Mouse (Mus musculus) bone marrow macrophage, adult 2 months (primary cell): ENCODE data around the gene Tex36. TPM values are rescaled to one million over a fixed set of nuclear protein-coding genes. Genes with fewer than 3 reads are reported as not detected.

Experiments used
- H3K27ac ChIP-seq: 2 replicates; pipeline ENCODE4 v1.5.1; 2012; ENCODE audit warnings: low read depth, low read length; ENCODE audit not compliant: insufficient read depth
- H3K4me1 ChIP-seq: 2 replicates; pipeline ENCODE4 v1.6.1; 2012; ENCODE audit warnings: low read length; ENCODE audit not compliant: control insufficient read depth, insufficient read depth
- H3K4me3 ChIP-seq: 2 replicates; pipeline ENCODE4 v1.5.1; 2012; ENCODE audit warnings: mild to moderate bottlenecking, low read length, moderate library complexity; ENCODE audit not compliant: insufficient read depth
- CTCF ChIP-seq: IDR thresholded peaks from 2 replicates; pipeline ENCODE4 v1.5.1; 2012; ENCODE audit warnings: low read depth, mild to moderate bottlenecking, low read length, moderate library complexity
- POLR2A ChIP-seq: IDR thresholded peaks from 2 replicates; pipeline ENCODE4 v1.6.1; 2012; ENCODE audit warnings: mild to moderate bottlenecking, low read depth, low read length, borderline replicate concordance
- polyA plus RNA-seq: library from polyadenylated mRNA; stranded (reverse); fragments of >200 nt; gene quantifications from 2 replicates; pipeline ENCODE4 v1.2.4, GENCODE M21; 2012; ENCODE audit not compliant: missing spikeins, insufficient read depth, insufficient read length

Gene Tex36
- polyA plus RNA-seq, 1 experiment = not detected

- TF ChIP-seq CTCF (no peak), POLR2A (no peak)
- no peak overlapping the region for H3K4me3 ChIP-seq
- no peaks in the 10 kb centered on the region for H3K4me1 ChIP-seq
- H3K27ac ChIP-seq = no peak overlapping the region
These were observed 25.4 kb upstream of the Tex36 start for GRCm38 (mm10) chr7:133627184-133627936.

- no peak overlapping the region for H3K27ac ChIP-seq
- H3K4me1 ChIP-seq = no peaks in the 10 kb centered on the region
- TF ChIP-seq POLR2A (no peak), CTCF (no peak)
- no peak overlapping the region for H3K4me3 ChIP-seq
These were observed 21.3 kb upstream of the Tex36 start for GRCm38 (mm10) chr7:133623226-133623625.

GRCm38 (mm10) chr7:133620721-133621120, 18.8 kb upstream of the Tex36 start:
- no peaks in the 10 kb centered on the region for H3K4me1 ChIP-seq
- H3K4me3 ChIP-seq = no peak overlapping the region
- TF ChIP-seq POLR2A (no peak), CTCF (no peak)
- no peak overlapping the region for H3K27ac ChIP-seq

DNA sequence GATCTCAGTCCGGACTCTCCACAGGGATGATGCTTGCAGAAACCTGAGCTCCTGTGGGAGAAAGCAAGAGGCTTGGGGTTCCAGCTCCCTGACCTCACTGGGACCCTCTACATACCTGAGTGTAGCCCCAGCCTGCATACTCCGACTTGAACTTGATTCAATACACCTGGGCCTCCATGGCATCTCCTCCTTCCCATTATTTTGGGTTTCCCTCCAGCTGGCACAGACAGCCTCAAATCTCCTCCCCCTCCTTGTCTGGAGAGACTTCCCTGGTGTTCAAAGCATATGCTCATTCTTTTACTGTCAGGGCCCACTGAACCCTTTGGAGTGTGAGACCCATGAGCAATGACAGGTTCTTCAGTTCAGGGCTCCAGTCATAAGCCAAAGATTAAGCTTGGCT, 11.0 kb upstream of the Tex36 start:
- no peak overlapping the region for H3K4me3 ChIP-seq
- TF ChIP-seq CTCF (no peak), POLR2A (no peak)
- no peaks in the 10 kb centered on the region for H3K4me1 ChIP-seq
- no peak overlapping the region for H3K27ac ChIP-seq

DNA sequence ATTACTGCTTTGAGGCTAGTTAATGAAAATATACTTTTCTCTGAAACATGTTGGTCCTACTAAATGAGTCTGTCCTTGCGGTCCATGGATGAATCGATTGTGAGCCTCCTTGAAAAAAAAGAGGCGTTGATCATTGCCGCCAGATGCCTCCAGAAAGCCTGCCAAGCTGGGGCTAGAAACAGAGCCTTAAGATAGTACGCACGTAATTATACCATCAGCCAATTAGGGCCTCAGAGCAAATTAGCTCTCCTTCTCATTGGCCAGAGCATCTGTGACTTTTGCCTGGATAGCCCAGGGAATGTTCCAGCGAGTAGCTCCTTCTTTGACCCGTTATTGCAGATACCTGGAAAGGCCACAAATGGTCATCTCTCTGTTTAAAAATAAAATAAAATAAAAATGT, 7.6 kb upstream of the Tex36 start:
- H3K4me1 ChIP-seq = no peaks in the 10 kb centered on the region
- H3K27ac ChIP-seq = no peak overlapping the region
- H3K4me3 ChIP-seq = no peak overlapping the region
- TF ChIP-seq POLR2A (no peak), CTCF (no peak)

- no peak overlapping the region for H3K27ac ChIP-seq
- no peaks in the 10 kb centered on the region for H3K4me1 ChIP-seq
- no peak overlapping the region for H3K4me3 ChIP-seq
- TF ChIP-seq POLR2A = no peak
- TF ChIP-seq CTCF = no peak
These were observed 6.8 kb upstream of the Tex36 start for GRCm38 (mm10) chr7:133608631-133609340.

GRCm38 (mm10) chr7:133607883-133608575, 6.1 kb upstream of the Tex36 start:
- no peak for TF ChIP-seq CTCF
- TF ChIP-seq POLR2A = no peak
- Histone ChIP-seq H3K27ac (no peak overlapping the region), H3K4me1 (no peaks in the 10 kb centered on the region), H3K4me3 (no peak overlapping the region)

DNA sequence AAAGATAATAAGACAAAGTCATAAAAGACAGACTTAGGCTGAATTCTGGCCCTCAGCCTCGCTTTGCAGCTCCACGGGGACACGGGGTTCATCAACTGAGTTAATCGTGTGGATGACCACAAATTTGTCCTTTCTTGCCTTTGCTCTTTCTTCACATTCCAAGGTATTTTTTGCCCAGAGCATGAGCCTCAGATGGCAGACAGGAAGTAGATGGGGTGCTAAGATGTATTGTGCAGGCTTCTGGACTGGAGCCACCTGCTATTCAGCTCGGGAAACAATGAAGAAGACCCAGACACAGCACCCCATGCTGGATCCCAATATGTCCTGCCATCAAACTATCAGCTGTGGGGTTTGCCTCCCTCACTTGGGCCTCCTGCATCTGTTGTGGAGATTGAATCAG, 5.4 kb upstream of the Tex36 start:
- H3K4me1 ChIP-seq = no peaks in the 10 kb centered on the region
- H3K27ac ChIP-seq = no peak overlapping the region
- no peak overlapping the region for H3K4me3 ChIP-seq
- TF ChIP-seq POLR2A (no peak), CTCF (no peak)

DNA sequence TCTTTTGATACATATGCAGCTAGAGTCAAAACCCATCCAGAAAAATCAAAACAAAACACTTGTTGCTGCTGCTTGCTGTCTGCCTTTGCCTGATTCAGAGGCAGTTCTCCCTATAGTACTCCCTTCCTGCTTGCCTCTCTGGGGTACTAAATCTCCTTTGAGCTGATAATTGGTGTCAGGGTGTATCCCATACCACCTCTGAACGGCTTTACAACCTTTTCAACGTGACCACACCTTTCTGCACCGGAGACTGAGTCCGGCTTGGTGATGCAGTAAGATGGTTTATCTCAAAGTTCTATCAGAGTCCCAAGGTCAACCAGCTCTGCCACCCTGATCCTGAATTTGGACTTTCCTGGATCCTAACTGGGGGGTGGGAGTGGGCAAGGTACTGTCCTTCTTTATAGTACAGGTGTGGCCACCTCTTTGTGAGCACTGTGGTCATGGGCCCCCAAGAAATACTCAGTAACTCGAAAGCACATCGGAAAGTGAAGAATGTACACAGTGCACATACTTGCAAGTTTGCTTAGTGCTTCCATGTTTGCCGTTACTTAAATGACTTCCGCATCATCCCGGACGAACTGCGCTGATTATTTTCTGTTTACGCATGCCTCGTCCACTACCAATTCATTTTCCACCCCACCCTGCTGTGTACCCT, 2.6 kb upstream of the Tex36 start:
- TF ChIP-seq CTCF (no peak), POLR2A (no peak)
- Histone ChIP-seq H3K4me3 (no peak overlapping the region), H3K4me1 (no peaks in the 10 kb centered on the region), H3K27ac (no peak overlapping the region)
